Mouse (Mus musculus) ES-E14 (cell line): ENCODE results near the gene Galnt14. TPM values are rescaled to one million over a fixed set of nuclear protein-coding genes. Genes with fewer than 3 reads are reported as not detected.

ENCODE experiments used
- DNase-seq: peaks from one replicate; pipeline ENCODE4 v3.0.0-alpha.2; 2013; ENCODE audit warnings: low read depth, low spot score
- H3K27ac ChIP-seq: 2 replicates; pipeline ENCODE4 v1.5.1; 2012; ENCODE audit warnings: low read depth, mild to moderate bottlenecking, low read length, moderate library complexity, mixed read lengths; ENCODE audit not compliant: poor library complexity, insufficient read depth, severe bottlenecking
- H3K36me3 ChIP-seq: 2 replicates; pipeline ENCODE4 v1.6.1; 2012; ENCODE audit warnings: mild to moderate bottlenecking, low read length, moderate library complexity, mixed read lengths; ENCODE audit not compliant: control insufficient read depth, poor library complexity, insufficient read depth, severe bottlenecking
- H3K4me1 ChIP-seq, 2 experiments: fragments of 150-350 bp in 1 of 2; sonication (generic) in 1 of 2; 2 replicates each; pipeline ENCODE4 v1.6.1; 2012; ENCODE audit warnings: low read length in 2 of 2, mild to moderate bottlenecking in 1 of 2, mixed read lengths in 1 of 2; ENCODE audit not compliant: control insufficient read depth in 2 of 2, insufficient read depth in 2 of 2, poor library complexity in 1 of 2
- H3K4me3 ChIP-seq, 2 experiments: fragments of 150-350 bp in 1 of 2; sonication (generic) in 1 of 2; 2 replicates each; pipeline ENCODE4 v1.5.1; 2012; ENCODE audit warnings: low read length in 2 of 2, low read depth in 1 of 2, mild to moderate bottlenecking in 1 of 2, mixed read lengths in 1 of 2; ENCODE audit not compliant: insufficient read depth in 1 of 2, poor library complexity in 1 of 2, severe bottlenecking in 1 of 2
- H3K9ac ChIP-seq: 2 replicates; pipeline ENCODE4 v1.6.1; 2012; ENCODE audit warnings: low read depth, mild to moderate bottlenecking, low read length, mixed read lengths; ENCODE audit not compliant: poor library complexity, insufficient read depth, severe bottlenecking
- H3K9me3 ChIP-seq: fragments of 150-350 bp; sonication (generic); 2 replicates; pipeline ENCODE4 v1.6.1; 2012; ENCODE audit warnings: low read depth, mild to moderate bottlenecking, low read length; ENCODE audit not compliant: control insufficient read depth, insufficient read depth
- CHD2 ChIP-seq: IDR thresholded peaks from 2 replicates; pipeline ENCODE4 v1.6.1; 2014; ENCODE audit warnings: mild to moderate bottlenecking, low read depth, low read length, inconsistent platforms
- HCFC1 ChIP-seq: IDR thresholded peaks from 2 replicates; pipeline ENCODE4 v1.6.1; 2012; ENCODE audit warnings: low read length, inconsistent platforms, borderline replicate concordance; ENCODE audit not compliant: insufficient read depth
- MAFK ChIP-seq: IDR thresholded peaks from 2 replicates; pipeline ENCODE4 v1.6.1; 2014; ENCODE audit warnings: mild to moderate bottlenecking, low read depth, low read length, inconsistent platforms; ENCODE audit not compliant: insufficient read depth
- ZC3H11A ChIP-seq: IDR thresholded peaks from 2 replicates; pipeline ENCODE4 v1.6.1; 2012; ENCODE audit warnings: low read depth, mild to moderate bottlenecking, inconsistent platforms, low read length, borderline replicate concordance
- ZNF384 ChIP-seq: IDR thresholded peaks from 2 replicates; pipeline ENCODE4 v1.6.1; 2012; ENCODE audit warnings: low read depth, low read length, inconsistent platforms
- in situ Hi-C, 2 experiments: fragments of 600-800 bp; cut with MboI; formaldehyde crosslinking; loops; one replicate each; pipeline ENCODE4 v1.15.1; 2025; ENCODE audit warnings: low sequenced_read_pairs in 2 of 2, inconsistent platforms in 1 of 2; ENCODE audit not compliant: unreplicated experiment in 2 of 2
- total RNA-seq: library from RNA; depleted of rRNA; stranded (reverse); fragments of 300-350 nt; gene quantifications from 2 replicates; pipeline ENCODE4 v1.2.3, GENCODE M21; 2012

Galnt14 gene
- total RNA-seq, 1 experiment, result 4.6 TPM

DNA sequence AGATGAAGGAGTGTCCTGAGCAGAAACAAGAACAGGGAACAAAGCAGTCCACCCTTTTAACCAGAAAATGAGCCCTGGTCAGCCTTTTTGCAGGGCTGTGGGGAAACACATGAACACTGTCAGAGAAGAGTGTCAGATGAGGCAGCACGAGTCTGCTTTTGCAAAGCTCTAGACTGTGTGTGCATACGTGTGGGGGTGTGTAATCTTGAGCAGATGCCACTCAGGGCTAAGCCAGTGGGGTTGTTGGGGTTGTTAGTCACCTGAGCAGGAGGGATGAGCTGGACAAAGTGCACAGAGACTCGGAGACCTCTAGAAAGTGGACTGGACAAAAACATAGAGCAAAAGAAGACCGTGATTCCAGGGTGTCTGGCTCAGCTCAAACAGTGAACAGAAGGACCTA is 150.8 kb downstream of the Galnt14 start:
- Histone ChIP-seq H3K4me1 (no peaks in the 10 kb centered on the region), H3K9me3 (no peaks in the 10 kb centered on the region), H3K36me3 (no peaks in the 10 kb centered on the region), H3K9ac (no peak overlapping the region), H3K4me3 (no peak overlapping the region), H3K27ac (no peak overlapping the region)
- in situ Hi-C loops, result no loop called here
- DNase-seq, result no peak
- TF ChIP-seq CHD2 (no peak), HCFC1 (no peak), MAFK (no peak), ZNF384 (no peak), ZC3H11A (no peak)

DNA sequence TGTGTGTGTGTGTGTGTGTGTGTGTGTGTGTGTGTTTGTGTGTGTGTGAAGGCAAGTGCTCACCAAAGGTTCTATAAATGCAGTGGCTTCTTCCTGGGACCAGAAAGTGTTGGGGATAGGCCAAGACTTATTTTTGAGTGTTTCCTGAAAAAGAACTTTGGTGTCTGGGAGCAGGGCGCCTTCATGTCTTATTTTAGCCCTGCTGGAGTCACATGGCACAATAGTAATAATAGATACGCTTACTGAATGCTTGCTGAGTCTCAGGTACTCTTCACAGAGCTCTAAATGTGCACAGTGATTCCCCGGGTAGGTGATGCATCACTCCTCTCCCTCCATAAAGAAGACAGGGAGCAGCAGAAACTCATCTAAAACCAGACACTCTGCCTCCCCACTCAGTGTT is 153.2 kb downstream of the Galnt14 start:
- TF ChIP-seq HCFC1 (no peak), ZNF384 (no peak), CHD2 (no peak), ZC3H11A (no peak), MAFK (no peak)
- H3K9ac ChIP-seq, result no peak overlapping the region

DNA sequence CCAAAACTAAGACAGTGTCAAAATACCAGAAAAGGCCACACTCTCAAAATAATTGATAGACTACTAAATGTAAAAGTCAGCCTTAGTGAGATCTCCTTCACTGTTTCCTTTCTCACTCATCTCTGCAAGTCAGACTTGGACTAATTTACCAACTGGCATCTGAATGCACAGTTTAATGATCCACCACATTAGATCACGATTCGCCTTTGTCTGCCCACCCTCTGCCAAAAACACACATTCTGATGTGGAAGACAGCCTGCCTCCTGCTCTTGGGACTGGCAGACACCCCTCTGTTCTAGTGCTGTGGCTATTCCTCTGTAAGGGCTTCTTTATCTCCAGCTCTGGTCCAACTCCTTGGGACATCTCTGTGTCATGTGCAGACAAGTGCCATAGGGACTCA is 153.8 kb downstream of the Galnt14 start:
- Histone ChIP-seq H3K4me1 (no peaks in the 10 kb centered on the region), H3K36me3 (no peaks in the 10 kb centered on the region), H3K9ac (no peak overlapping the region), H3K27ac (no peak overlapping the region), H3K4me3 (no peak overlapping the region), H3K9me3 (no peaks in the 10 kb centered on the region)
- DNase-seq, result no peak
- in situ Hi-C loops, result no loop called here
- TF ChIP-seq ZNF384 (no peak), CHD2 (no peak), MAFK (no peak), HCFC1 (no peak), ZC3H11A (no peak)

More for the DNA sequence above, 153.2 kb downstream of the Galnt14 start:
- no peaks in the 10 kb centered on the region for H3K4me1 ChIP-seq
- H3K27ac ChIP-seq, result no peak overlapping the region
- no peak overlapping the region for H3K4me3 ChIP-seq
- no peaks in the 10 kb centered on the region for H3K9me3 ChIP-seq
- no peak for DNase-seq
- no peaks in the 10 kb centered on the region for H3K36me3 ChIP-seq
- in situ Hi-C loops, result no loop called here

DNA sequence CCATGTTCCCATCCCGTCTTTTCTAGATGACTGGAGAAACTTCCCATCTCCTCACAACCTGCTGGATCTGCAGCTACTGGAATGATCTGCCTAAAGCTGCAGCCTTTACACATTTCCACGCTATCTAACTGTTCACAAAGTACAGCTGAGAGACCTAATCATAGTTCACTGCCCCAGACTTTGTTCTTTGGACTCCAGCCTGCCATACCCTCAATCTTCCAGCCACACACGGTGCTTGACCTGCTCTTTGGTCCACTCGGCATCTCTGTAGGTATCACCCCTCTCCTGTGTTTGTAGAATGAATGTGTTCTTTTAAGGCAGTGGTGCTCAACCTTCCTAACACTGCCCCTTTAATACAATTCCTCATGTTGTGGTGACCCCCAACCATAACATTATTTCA is 155.6 kb downstream of the Galnt14 start:
- TF ChIP-seq ZNF384 (no peak), MAFK (no peak), CHD2 (no peak)
- in situ Hi-C loops, result no loop called here
- Histone ChIP-seq H3K36me3 (no peaks in the 10 kb centered on the region), H3K27ac (no peak overlapping the region), H3K4me3 (no peak overlapping the region), H3K4me1 (no peaks in the 10 kb centered on the region), H3K9ac (no peak overlapping the region), H3K9me3 (no peaks in the 10 kb centered on the region)
- no peak for DNase-seq
